Comparison of ENCODE assay signal across 19 mouse cellular contexts in the genomic region with DNA sequence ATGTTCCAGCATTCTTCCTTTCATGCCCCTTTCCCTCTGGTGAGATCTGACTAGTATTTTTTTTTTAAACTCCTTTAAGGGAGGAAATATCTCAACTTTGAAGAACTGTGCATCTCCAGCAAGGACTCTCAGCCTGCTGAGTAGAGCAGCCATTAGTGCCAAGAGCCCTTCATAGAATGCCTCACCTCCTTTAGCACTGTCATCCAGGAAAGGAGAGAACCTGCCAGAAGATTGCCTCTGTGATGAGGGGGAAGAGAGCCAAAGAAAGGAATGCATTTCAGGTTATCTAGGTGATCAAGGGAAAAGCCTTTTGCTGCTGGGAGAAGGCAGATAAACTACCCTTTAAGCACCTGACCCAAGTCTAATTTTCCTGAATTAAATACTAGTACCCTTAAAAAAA.
"Had no signal": no experiment of that assay in that cellular context is flagged by ENCODE, and none has a peak within 500 bp of the region (broad histone marks: within the 10 kb centered on the region; RNA-seq: fewer than 3 reads in every experiment).

No protein-coding gene starts in this region.

- DNase-seq: gastrocnemius, postnatal 14 days; gastrocnemius, postnatal 36 days; heart, adult 11 months; heart, adult 2 months; heart, postnatal 14 days; heart, postnatal 36 days; kidney, adult 11 months; kidney, adult 2 months; kidney, adult 9 months; kidney, postnatal 10 days; kidney, postnatal 25 days; kidney, postnatal 4 days; layer of hippocampus, adult 9-11 months; layer of hippocampus, postnatal 36 days; left cerebral cortex, postnatal 4 days; lung, adult 18-20 months had no signal

- ATAC-seq: hindbrain, postnatal 0 days; intestine, embryonic 16.5 days; liver, embryonic 12.5 days had no signal
